Mouse (Mus musculus): ENCODE measurements around the gene Pgm2. TPM values are rescaled to one million over a fixed set of nuclear protein-coding genes. Genes with fewer than 3 reads are reported as not detected.

Pgm2 gene
- polyA plus RNA-seq, 1 experiment from 2014 or later: 26.5 TPM

- H3K9me3 ChIP-seq (replicated peaks; ENCODE audit: control insufficient read depth, low read length): no peaks in the 10 kb centered on the region
- H3K36me3 ChIP-seq (ENCODE audit: control insufficient read depth, insufficient read depth, low read length): no peaks in the 10 kb centered on the region
- peak; percentile 86 for ATAC-seq
- peak overlapping the region; percentile 66 for H3K4me3 ChIP-seq (ENCODE audit: low read depth, low read length)
- peak overlapping the region; percentile 67 for H3K9ac ChIP-seq (ENCODE audit: low read length)
- no peak overlapping the region for H3K27ac ChIP-seq (ENCODE audit: low read depth, low read length)
- DNase-seq (ENCODE audit: low spot score): peak; percentile 70
- peaks cover 6% of the 10 kb centered on the region for H3K27me3 ChIP-seq (replicated peaks; ENCODE audit: control insufficient read depth, insufficient read depth, low read length)
- H3K4me2 ChIP-seq (ENCODE audit: low read length): peak overlapping the region; percentile 100
- peaks cover 5% of the 10 kb centered on the region; the same call in 1 of the 2 replicates for H3K4me1 ChIP-seq (ENCODE audit: control insufficient read depth, insufficient read depth, low read length)
- WGBS: under 1% methylated on average over 43 of the region's 63 CpGs
Observed at GRCm38 (mm10) chr5:64159781-64160704, 67.3 kb downstream of the Pgm2 start.

GRCm38 (mm10) chr5:64160705-64161391 is 68.1 kb downstream of the Pgm2 start:
- Histone ChIP-seq H3K9me3 (replicated peaks; ENCODE audit: control insufficient read depth, low read length) (no peaks in the 10 kb centered on the region), H3K36me3 (ENCODE audit: control insufficient read depth, insufficient read depth, low read length) (no peaks in the 10 kb centered on the region), H3K4me3 (ENCODE audit: low read depth, low read length) (peak overlapping the region; percentile 66), H3K4me2 (ENCODE audit: low read length) (peak overlapping the region; percentile 100), H3K9ac (ENCODE audit: low read length) (peak overlapping the region; percentile 67), H3K27ac (ENCODE audit: low read depth, low read length) (no peak overlapping the region), H3K4me1 (ENCODE audit: control insufficient read depth, insufficient read depth, low read length) (peaks cover 5% of the 10 kb centered on the region; the same call in 1 of the 2 replicates), H3K27me3 (replicated peaks; ENCODE audit: control insufficient read depth, insufficient read depth, low read length) (peaks cover 6% of the 10 kb centered on the region)
- ATAC-seq (no peak), DNase-seq (ENCODE audit: low spot score) (peak; percentile 33)
- under 1% methylated on average over 20 of the region's 23 CpGs for WGBS

DNA sequence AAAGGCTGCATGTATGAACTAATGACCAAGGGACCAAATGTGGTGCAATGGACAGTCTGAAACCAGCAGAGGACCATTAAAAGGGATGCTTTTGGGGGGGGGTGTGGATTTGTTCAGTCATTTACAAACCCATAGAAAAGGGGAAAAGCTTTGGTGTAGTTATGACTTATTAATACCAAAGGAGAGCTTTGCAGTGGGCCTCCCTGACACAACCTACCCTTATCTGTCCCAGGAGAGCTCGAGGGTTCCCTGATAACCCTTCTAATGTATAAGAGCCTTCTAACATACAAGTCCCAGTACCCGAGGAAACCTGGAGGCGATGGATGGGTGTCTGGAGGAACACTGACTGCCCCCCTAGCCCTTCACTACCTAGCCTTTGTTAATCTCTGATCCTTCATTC is 69.2 kb downstream of the Pgm2 start:
- ATAC-seq (no peak), DNase-seq (ENCODE audit: low spot score) (no peak)
- Histone ChIP-seq H3K4me3 (ENCODE audit: low read depth, low read length) (no peak overlapping the region), H3K36me3 (ENCODE audit: control insufficient read depth, insufficient read depth, low read length) (no peaks in the 10 kb centered on the region), H3K4me2 (ENCODE audit: low read length) (no peak overlapping the region), H3K9me3 (replicated peaks; ENCODE audit: control insufficient read depth, low read length) (no peaks in the 10 kb centered on the region), H3K27me3 (replicated peaks; ENCODE audit: control insufficient read depth, insufficient read depth, low read length) (peaks cover 6% of the 10 kb centered on the region), H3K27ac (ENCODE audit: low read depth, low read length) (no peak overlapping the region), H3K9ac (ENCODE audit: low read length) (no peak overlapping the region), H3K4me1 (ENCODE audit: control insufficient read depth, insufficient read depth, low read length) (peaks cover 5% of the 10 kb centered on the region; the same call in 1 of the 2 replicates)
- 87% methylated on average over 3 of the region's 3 CpGs for WGBS

- WGBS: 89% methylated on average over 5 of the region's 5 CpGs
- ATAC-seq: no peak
- Histone ChIP-seq H3K27ac (ENCODE audit: low read depth, low read length) (no peak overlapping the region), H3K4me3 (ENCODE audit: low read depth, low read length) (no peak overlapping the region), H3K27me3 (replicated peaks; ENCODE audit: control insufficient read depth, insufficient read depth, low read length) (peaks cover 6% of the 10 kb centered on the region), H3K9me3 (replicated peaks; ENCODE audit: control insufficient read depth, low read length) (no peaks in the 10 kb centered on the region), H3K4me2 (ENCODE audit: low read length) (no peak overlapping the region), H3K36me3 (ENCODE audit: control insufficient read depth, insufficient read depth, low read length) (no peaks in the 10 kb centered on the region), H3K9ac (ENCODE audit: low read length) (no peak overlapping the region), H3K4me1 (ENCODE audit: control insufficient read depth, insufficient read depth, low read length) (peaks cover 5% of the 10 kb centered on the region; the same call in 1 of the 2 replicates)
- no peak for DNase-seq (ENCODE audit: low spot score)
Observed at GRCm38 (mm10) chr5:64162582-64162981, 69.8 kb downstream of the Pgm2 start.

DNA sequence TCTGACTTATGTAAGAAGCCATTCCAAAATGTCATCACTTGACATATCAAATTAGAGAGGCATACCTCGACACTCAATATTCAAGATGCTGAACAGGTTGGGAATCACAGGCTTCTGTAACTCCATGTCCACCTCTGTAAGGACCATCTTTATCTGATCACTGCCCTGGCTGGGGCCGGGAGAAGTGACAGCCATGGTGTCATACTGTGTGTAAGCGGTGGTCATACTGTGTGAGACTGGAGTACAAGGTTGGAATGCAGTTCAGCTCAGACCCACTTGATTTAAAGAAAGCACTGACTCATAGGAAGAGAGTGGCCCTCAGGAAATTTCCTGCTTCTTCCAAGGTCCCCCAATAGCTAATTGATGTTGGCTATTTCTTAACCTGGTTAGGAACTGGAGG is 71.7 kb downstream of the Pgm2 start:
- Histone ChIP-seq H3K9me3 (replicated peaks; ENCODE audit: control insufficient read depth, low read length) (no peaks in the 10 kb centered on the region), H3K9ac (ENCODE audit: low read length) (no peak overlapping the region), H3K4me1 (ENCODE audit: control insufficient read depth, insufficient read depth, low read length) (peaks cover 5% of the 10 kb centered on the region; the same call in 1 of the 2 replicates), H3K4me3 (ENCODE audit: low read depth, low read length) (no peak overlapping the region), H3K4me2 (ENCODE audit: low read length) (no peak overlapping the region), H3K36me3 (ENCODE audit: control insufficient read depth, insufficient read depth, low read length) (no peaks in the 10 kb centered on the region), H3K27ac (ENCODE audit: low read depth, low read length) (no peak overlapping the region), H3K27me3 (replicated peaks; ENCODE audit: control insufficient read depth, insufficient read depth, low read length) (no peaks in the 10 kb centered on the region; the same call in 1 of the 2 replicates)
- 93% methylated on average over 3 of the region's 3 CpGs for WGBS
- no peak for DNase-seq (ENCODE audit: low spot score)
- ATAC-seq: no peak

- Histone ChIP-seq H3K4me1 (ENCODE audit: control insufficient read depth, insufficient read depth, low read length) (peaks cover 5% of the 10 kb centered on the region; the same call in 1 of the 2 replicates), H3K27ac (ENCODE audit: low read depth, low read length) (no peak overlapping the region), H3K4me3 (ENCODE audit: low read depth, low read length) (no peak overlapping the region), H3K27me3 (replicated peaks; ENCODE audit: control insufficient read depth, insufficient read depth, low read length) (no peaks in the 10 kb centered on the region; the same call in 1 of the 2 replicates), H3K36me3 (ENCODE audit: control insufficient read depth, insufficient read depth, low read length) (no peaks in the 10 kb centered on the region), H3K4me2 (ENCODE audit: low read length) (no peak overlapping the region), H3K9me3 (replicated peaks; ENCODE audit: control insufficient read depth, low read length) (no peaks in the 10 kb centered on the region), H3K9ac (ENCODE audit: low read length) (no peak overlapping the region)
- ATAC-seq (no peak), DNase-seq (ENCODE audit: low spot score) (no peak)
- WGBS: 41% methylated on average over 2 of the region's 2 CpGs
Observed at GRCm38 (mm10) chr5:64165826-64166225, 73.1 kb downstream of the Pgm2 start.

- ATAC-seq: no peak
- Histone ChIP-seq H3K36me3 (ENCODE audit: control insufficient read depth, insufficient read depth, low read length) (no peaks in the 10 kb centered on the region), H3K4me1 (ENCODE audit: control insufficient read depth, insufficient read depth, low read length) (no peaks in the 10 kb centered on the region), H3K9me3 (replicated peaks; ENCODE audit: control insufficient read depth, low read length) (no peaks in the 10 kb centered on the region), H3K27me3 (replicated peaks; ENCODE audit: control insufficient read depth, insufficient read depth, low read length) (no peaks in the 10 kb centered on the region), H3K4me3 (ENCODE audit: low read depth, low read length) (no peak overlapping the region), H3K27ac (ENCODE audit: low read depth, low read length) (no peak overlapping the region), H3K9ac (ENCODE audit: low read length) (no peak overlapping the region), H3K4me2 (ENCODE audit: low read length) (no peak overlapping the region)
- DNase-seq (ENCODE audit: low spot score): no peak
- 95% methylated on average over 10 of the region's 10 CpGs for WGBS
Observed at GRCm38 (mm10) chr5:64168990-64169540, 76.3 kb downstream of the Pgm2 start.

DNA sequence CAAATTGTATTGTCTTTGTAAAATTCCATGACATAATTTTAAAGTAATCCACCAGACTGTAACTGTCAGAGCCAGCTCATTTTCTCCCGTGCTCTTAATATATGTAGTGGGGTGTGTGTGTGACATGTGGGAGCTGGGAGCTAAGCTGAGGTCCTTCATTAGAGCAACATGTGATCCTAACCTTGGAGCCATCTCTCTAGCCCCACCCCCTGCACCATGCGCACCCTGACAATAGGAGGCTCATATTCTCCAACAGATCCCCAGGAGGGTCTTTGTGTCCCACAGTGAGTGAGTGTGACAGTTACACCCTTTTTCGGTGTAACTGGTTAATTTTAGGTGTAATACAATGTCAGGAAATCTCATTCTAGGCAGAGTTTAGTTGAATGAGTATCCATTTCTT is 80.1 kb downstream of the Pgm2 start:
- no peak for DNase-seq (ENCODE audit: low spot score)

More for the DNA sequence above, 80.1 kb downstream of the Pgm2 start:
- no peaks in the 10 kb centered on the region for H3K27me3 ChIP-seq (replicated peaks; ENCODE audit: control insufficient read depth, insufficient read depth, low read length)
- H3K4me2 ChIP-seq (ENCODE audit: low read length): no peak overlapping the region
- no peaks in the 10 kb centered on the region for H3K36me3 ChIP-seq (ENCODE audit: control insufficient read depth, insufficient read depth, low read length)
- no peak overlapping the region for H3K4me3 ChIP-seq (ENCODE audit: low read depth, low read length)
- 78% methylated on average over 3 of the region's 3 CpGs for WGBS
- no peaks in the 10 kb centered on the region for H3K4me1 ChIP-seq (ENCODE audit: control insufficient read depth, insufficient read depth, low read length)
- no peak overlapping the region for H3K27ac ChIP-seq (ENCODE audit: low read depth, low read length)
- 0 out of 2 replicates have a peak, but pooled peaks have one; percentile 18 for ATAC-seq
- H3K9me3 ChIP-seq (replicated peaks; ENCODE audit: control insufficient read depth, low read length): no peaks in the 10 kb centered on the region
- H3K9ac ChIP-seq (ENCODE audit: low read length): no peak overlapping the region
